Mouse (Mus musculus): Measurements from ENCODE around the gene Ferd3l.
A peak's percentile ranks its signal among the peaks of the same experiment; 100 is the strongest.

Ferd3l gene

DNA sequence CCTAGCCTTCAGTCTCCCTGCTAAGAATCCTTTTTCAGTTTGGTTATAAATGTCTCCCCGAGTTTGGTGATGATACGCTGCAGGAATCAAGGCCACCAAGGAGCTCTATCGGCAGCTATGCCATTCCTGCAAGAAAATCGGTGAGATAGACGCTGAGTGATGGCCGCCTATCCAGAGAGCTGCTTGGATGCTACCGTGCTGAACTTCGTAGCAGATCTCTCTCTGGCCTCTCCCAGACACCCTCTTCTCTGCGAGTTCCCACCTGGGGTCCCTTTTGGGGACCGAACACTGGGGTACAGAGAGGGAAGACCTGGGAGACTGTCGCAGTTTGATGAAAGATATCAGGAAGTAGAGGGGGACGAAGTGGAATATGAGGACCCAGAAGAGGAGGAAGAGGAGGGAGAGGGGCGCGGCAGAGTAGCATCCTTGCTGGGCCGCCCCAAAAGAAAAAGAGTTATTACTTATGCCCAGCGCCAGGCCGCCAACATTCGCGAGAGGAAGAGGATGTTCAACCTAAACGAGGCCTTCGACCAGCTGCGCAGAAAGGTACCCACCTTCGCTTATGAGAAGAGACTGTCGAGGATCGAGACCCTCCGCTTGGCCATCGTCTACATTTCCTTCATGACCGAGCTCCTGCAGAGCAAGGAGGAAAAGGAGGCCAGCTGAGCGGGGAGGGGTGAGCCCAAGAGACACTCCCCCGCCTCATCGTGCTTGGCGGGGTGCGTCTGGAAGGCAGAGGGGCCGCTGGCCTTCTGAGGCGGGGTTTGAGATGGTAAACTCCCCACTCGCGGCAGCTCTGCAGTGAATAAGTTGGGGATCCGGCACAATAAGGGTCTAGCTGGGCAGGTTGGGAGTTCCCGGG is at the start of gene Ferd3l:
Gene Ferd3l, plus strand, starts transcription at position 95 of the 862 bp plus-strand sequence.
- DNase-seq, result no peak

DNA sequence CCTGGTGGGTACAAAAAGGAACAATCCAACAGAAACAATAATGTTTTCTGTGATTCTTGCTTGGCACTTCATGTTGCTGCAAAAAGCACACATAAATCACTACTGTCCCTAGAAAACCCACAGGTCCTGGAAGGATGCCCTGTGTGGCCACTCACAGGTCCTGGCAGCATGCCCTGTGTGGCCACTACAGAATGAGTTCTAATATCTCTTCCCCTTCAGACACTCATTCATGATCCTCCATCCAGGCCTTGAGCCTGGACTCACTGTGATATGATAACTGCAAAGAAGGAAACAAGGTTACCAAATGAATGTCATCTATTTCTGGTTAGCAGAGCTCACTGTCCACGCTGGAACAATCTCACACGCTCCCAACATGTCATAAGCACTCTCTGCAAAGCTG is 34.3 kb upstream of the Ferd3l start:
- peak; percentile 90 for DNase-seq

DNA sequence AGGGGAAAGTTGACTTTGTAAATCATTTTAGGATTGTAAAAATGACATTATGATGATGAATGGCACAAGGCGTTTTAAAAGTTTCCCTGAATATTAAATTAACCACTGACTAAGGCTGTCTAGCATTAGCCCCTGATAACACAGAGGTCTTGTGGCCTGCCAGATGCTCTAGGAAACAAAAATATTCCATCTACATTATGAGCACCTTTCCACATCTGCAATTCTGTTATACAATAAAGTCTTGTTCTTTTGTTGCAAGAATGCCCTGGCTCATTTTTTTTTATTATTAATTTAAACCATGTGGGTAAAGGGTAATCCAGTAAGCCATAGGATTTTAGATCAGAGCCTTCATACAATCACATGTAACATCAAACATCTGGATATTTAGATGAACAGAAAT is 33.6 kb upstream of the Ferd3l start:
- no peak for DNase-seq

DNA sequence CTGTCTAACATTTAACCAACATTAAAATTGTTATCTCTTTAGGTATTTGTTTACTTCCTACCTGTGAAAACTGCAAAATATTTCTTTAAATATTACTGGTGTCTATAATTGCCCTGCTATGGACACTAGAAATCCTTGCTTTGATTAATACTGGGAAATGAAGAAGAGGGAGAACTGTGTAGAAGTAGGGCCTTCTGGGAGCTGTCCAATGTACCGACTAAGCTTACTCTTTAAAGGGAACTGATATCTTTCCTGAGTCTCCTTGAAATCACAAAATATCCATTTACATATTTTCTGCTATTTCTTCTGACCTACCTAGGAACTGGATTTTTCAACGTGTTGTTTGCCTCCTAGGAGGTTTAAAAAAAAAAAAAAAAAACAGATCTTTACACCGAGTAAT is 1.5 kb upstream of the Ferd3l start:
- no peak for DNase-seq

DNA sequence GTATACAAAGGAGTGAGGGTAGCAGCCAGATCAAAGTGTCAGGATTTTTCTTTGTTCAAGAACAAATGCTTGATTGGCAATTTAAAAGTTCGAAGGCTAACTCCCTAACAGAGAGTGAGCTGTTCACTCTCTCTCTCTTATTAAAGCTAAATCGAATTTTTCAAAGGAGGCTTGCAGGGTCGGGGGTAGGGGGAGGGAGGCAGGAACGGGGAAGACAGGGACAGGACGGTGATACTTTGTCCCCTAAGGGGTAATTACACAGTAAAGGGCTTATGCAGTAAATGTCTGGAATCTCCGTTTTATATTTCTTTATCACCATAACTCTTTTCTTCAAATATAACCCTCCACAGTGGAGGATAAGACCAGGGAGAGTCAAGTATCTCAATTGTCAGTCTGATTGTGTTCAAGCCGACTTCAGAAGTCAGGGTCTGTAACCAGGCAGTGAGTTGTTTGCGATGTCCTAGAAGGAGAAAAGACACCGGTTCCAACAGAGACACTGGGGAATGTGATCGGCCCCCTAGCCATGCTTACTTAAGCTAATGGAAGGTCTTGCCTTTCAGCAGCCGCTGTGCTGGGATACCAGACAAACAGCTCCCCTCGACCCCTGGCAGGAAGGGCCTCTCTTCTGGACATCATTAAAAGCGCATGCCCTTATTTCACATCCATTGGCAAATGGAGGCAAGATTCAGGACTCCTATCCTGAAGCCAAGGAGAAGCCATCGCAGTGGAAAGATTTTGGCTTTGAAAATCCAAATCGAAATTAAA is 709 bp upstream of the Ferd3l start:
- DNase-seq, result no peak

DNA sequence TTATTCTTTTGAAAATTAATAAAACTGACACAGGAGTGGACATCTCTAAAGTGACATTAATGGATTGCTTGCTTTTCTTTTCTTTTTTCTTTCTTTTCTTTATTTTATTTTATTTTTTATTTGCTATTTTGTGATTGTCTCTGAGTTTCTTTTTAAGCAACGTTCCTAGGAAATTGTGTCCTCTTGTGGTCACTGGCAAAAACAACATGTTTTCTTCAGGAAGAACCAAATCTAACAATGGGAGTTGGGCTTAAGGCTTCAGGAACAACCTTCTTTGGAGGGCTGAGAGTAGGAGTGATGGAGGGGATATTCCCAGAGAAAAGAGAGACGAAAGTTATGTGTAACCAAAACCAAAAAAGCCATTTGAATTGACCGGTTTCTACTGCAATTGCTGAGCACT is 24.6 kb downstream of the Ferd3l start:
- DNase-seq, result no peak

DNA sequence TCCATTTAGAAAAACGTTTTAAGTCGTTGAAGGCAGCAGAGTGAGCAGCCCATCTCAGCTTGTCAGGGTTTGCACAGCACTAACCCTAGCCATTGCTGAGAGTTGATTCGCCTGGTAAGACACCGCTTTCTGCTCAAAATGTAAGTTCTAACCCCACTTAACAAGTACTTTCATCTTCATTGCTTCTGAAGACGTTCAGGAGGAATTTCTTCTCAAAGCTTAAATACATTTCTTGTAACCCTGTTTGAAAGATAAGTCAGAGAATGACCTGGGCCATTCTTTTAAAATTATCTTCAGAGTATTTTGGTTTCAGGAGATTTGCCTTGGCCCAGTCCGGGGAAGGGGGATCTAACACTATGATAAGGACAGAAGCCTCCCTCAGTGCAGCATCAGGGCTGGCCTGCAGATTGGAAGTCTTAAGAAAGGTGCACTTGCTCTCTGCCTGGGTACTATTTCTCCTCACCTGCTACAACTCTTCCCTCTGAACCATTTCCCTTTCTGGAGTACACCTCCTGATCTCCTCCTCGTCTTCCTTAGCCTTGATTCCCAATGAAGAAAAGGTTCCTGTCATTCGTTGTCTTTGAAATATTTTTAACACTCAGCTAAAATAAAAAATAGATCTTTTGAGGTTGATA is 26.8 kb downstream of the Ferd3l start:
- no peak for DNase-seq

DNA sequence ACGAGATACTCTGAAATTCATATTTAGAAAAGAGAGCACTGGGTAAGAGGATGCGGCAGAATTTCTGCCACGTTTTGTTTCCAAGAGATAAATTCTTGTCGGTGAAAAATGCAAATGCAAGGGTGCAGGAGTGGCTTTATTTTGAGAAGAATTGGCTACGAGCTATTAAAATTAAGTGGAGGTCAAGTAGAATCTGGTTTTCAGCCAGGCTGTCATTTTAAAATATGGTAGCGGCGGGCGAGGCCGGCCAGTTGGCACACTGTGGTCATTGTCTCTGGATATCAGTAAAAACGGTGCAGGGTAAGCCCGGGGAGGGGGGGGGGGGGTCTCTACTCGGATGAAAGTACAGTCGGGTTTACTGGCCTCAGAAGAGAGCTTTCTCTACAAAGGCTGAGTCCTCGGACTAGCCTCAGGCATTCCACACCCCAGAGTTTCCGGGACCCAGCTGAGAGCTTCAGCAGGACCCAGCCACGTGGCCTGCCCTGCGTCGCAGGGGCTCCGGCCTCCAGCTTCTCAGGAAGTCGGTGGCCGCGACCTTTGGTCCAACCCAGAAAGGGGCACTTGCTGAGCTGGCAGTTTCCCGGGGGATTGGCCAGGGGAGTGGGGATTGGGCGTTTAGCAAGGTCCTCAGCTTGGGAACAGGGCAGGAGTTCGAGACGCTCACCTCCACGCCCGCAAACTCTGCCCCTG is 27.5 kb downstream of the Ferd3l start:
- peak; percentile 89 for DNase-seq

DNA sequence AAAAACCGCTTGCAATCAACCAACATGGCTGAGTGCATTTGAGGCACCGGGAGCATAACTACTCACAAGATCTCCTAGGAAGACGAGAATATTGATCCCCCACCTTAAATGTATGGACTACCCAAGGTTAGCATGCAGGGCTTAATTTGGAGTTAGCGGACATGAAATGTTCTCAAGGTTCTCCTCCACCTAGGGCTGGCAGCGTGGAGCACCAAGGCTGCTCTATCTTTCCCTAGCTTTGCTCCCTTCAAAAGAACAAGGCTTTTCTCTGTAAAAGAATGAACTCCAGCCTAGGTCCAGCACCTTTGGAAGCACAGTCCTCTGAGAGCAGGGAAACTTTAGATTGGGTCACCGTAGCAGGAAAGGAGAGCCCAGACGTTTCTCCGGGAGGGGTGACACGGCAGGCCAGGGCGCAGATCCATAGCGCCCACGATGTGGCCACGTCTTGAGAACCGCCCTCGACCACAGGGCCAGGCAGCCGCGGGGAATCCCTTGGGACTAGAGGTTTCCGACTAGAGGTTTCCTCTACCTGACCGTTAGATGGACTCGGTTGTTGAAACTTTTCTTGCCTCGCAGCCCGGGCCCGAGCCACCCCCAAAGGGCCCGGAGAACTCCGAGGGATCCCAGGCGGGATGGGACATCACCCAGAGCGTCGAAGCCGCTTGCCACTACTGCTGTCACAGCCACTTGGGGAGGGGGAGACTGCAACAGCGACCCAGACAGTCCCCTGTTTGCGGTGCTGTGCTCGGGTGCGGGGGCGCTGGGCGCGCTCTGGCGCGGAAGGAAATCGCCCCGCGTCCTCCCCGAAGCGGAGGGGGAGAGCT is 28.6 kb downstream of the Ferd3l start:
- DNase-seq, result peak; percentile 87

DNA sequence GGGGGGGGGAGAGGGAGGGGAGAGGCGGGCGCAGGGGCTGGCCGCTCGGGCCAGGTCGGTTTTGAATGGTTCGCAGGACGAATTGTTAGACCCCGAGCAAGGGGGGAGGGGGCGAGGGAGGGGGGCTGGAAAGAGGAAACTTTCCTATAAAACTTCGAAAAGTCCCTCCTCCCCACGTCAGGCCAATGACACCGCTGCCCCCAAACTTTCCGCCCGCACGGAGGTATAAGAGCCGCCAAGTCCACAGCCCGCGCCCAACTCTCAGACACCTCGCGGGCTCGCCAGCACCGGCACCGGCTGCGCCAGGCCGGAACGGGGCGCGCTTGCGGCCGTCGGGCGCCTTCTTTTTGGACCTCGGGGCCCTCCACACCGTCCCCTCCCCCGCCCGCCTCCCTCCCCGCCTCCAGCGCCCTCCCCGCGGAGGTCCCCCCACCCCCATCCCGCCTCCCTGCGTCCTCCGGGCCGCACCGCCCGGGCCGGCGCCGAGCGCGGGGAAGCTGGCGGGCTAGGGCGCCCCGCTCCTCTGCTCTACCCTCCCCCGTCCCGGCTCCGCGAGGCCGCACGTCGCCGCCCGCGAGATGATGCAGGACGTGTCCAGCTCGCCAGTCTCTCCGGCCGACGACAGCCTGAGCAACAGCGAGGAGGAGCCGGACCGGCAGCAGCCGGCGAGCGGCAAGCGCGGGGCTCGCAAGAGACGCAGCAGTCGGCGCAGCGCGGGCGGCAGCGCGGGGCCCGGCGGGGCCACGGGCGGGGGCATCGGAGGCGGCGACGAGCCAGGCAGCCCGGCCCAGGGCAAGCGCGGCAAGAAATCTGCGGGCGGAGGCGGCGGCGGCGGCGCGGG is 29.4 kb downstream of the Ferd3l start, which contains the start of gene Twist1:
Gene Twist1, plus strand, starts transcription at position 272 of the 841 bp plus-strand sequence.
- DNase-seq, result peak; percentile 97

DNA sequence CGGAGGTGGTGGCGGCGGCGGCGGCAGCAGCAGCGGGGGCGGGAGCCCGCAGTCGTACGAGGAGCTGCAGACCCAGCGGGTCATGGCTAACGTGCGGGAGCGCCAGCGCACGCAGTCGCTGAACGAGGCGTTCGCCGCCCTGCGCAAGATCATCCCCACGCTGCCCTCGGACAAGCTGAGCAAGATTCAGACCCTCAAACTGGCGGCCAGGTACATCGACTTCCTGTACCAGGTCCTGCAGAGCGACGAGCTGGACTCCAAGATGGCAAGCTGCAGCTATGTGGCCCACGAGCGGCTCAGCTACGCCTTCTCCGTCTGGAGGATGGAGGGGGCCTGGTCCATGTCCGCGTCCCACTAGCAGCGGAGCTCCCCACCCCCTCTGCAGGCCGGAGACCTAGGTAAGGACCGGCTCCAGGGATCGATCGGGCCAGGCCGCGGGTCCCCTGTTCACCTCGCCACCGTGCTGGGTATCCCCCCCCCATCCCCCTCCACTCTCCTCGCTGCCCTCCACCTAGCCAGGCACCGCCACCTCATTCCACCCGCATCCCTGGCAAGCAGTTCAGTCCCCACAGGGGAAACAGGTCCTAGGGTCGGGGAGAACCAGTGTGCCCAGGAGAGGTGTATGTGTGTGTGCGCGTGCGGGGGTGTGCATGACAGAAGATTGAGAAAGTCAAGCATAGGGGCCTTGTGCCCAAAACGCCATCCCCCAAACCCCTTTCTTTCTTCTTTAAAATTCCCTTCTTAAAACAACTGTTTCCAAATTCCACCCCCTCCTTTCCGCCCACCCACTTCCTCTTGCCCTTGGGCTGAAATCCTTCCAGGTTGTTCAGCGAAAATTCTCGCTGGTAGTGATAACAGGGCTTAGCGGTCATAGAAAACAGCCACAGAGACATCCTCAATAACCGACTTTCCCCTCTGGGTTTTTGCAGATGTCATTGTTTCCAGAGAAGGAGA is 30.3 kb downstream of the Ferd3l start:
- peak; percentile 92 for DNase-seq

DNA sequence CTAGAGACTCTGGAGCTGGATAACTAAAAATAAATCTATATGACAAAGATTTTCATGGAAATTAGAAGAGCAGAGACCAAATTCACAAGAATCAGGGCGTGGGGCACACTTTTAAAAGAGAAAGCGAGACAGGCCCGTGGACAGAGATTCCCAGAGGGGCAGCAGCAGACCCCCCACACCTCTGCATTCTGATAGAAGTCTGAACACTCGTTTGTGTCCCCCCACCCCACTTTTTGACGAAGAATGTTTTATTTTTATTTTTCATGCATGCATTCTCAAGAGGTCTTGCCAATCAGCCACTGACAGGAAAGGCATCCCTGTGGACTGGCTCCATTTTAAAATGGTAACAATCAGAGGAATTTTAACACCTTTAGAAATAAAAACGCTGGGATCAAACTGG is 31.0 kb downstream of the Ferd3l start:
- DNase-seq, result no peak

DNA sequence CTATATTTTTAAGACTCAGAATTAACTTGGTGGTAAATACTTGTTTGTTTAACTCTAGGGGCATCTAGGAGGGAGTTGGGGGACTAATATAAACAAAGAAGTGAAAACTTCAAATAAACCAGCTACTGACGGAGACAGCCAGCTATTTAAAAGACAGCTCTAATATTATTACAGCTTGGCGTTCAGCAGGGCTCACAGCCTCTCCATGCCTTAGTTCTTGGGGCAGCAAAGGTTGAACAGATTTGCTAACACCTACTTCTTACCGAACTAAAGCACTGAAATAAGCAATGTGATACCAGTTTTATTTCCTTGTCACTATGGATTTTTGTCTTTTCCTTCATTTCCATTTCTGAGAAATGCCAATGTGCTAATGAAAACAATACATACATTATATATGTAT is 31.6 kb downstream of the Ferd3l start:
- no peak for DNase-seq

DNA sequence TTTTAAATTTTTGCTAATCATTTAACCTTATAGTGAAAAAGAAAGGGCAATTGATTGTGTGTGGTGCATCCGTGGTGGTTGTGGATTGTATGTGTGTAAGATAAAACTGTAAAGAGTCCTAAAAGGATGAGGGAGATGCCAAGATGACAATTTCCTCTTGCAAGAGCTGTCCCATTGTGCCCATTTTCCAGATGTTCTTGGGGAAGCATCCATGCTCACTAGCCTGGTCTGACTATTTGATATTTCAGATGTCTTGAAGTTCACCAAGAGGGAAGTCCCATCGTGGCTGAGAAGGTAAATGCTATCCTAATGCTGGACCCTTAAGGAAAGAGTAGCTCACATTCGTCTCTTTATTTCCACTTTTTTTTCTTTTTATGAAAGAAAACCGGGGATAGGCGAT is 32.8 kb downstream of the Ferd3l start:
- DNase-seq, result no peak

DNA sequence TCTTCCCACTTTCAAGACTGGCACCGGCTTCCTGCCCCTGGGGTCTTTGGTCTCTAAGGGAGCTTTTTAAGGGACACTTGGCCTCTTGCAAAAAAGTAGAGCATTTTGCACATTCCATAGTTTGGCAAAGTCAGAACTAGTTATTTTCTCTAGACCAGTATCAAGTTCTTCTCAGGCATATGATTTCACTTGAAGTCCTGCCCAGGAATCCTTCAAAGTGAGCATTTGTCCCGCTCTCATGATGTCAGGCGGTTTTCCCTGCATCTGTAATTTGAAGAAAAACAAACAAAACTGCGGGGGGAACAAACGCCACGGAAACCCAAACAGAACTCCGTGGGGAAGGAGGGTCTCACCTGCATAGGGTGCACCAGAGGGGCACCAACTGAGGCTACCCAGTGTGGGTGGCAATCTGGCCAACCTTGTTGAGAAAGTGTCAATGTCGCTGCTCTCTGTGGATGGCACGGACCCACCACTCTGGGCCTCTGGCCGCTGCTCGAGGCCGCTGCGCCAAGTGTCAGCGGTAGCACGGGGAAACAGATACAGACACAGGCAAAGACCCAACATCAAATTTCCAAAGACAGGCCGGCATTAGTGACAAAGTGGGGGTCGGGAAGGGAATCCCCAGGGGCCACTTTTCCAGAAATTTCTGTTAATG is 34.0 kb downstream of the Ferd3l start:
- DNase-seq, result no peak

DNA sequence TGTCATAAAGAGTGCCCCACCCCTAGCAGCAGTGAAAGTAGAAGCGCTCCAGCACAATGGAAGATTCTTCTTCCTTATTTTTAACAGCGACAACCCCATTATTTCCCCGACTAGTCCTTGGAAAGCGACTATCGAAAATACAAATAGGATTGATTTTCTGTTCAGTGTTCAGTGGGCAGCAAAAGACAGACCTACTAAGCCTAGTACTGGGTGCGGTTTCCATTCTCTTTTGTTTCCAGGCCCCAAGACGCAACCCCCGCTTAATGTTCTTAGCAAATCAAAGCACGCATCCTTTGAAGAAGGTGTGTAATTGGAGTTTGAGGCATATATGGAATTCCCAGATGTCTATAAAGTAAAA is 34.5 kb downstream of the Ferd3l start:
- DNase-seq, result no peak

DNA sequence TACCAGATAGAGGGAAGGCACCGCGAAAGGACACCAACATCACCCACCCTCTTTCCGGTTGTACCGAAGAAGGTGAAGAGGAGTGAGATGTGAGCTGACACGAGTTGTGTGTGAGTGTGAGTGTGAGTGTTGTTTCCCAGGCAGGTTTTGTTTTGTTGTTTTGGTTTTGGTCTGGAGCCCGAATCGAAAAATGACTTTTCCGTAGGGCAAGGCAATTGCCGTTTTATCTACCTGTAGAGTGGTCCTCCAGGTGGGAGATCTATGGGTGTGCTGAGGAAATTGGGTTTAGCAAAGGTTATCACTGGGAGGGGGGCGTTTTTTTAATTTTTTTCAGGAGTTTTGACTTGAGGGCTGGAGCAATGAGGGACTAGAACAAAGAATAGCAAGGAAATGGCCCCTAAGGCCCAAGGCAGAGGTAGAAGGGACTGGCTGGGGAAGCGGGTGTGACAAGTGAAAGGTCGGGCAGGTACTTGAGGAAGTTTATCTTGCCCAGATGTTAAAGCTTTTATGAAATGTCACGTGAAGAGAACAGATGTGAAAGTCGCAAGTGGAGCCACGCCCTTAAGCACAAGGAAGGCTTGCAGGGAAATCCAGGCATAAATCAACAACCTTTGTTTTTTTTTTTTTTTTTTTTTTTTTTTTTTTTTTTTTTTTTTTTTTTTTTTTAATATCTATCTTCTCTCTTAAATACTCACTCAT is 35.6 kb downstream of the Ferd3l start:
- no peak for DNase-seq

DNA sequence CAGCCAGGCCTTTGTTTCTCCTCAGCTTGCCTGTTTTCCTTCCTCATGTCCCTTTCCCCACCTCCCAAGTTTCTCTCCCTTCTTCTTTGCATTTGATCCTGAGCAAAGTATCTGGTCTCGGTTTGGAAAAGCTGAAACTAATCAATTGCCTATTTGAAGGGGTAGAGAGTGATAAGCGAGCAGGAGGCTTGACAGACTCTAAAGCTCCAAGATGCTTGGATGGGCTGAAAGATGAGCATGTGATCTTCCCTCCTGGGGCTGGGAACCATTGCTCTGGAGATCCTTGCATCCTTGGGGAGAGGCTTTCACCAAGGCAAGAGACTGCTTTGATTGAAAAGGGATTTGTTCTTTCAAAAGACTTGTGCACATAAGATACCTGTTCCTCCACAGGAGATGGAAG is 36.2 kb downstream of the Ferd3l start:
- DNase-seq, result no peak
